Mouse (Mus musculus) Muller cell, postnatal 12 days (primary cell): Measurements from ENCODE around the gene Lrg1.

Experiments used
- DNase-seq: peaks from one replicate; pipeline ENCODE4 v3.0.0-alpha.2; 2015; ENCODE audit errors: inconsistent ontology term

Gene Lrg1

GRCm38 (mm10) chr17:56077523-56077922 lies 44.3 kb downstream of the Lrg1 start:
- no peak for DNase-seq

- peak; percentile 98 for DNase-seq
Observed at GRCm38 (mm10) chr17:56074827-56075208, 47.0 kb downstream of the Lrg1 start, which contains the start of gene Ubxn6. Gene Ubxn6, minus strand, starts transcription at chr17:56075028.

GRCm38 (mm10) chr17:56074097-56074826 lies 47.5 kb downstream of the Lrg1 start:
- DNase-seq = peak; percentile 96

- no peak for DNase-seq
Observed at GRCm38 (mm10) chr17:56072243-56072642, 49.6 kb downstream of the Lrg1 start.

GRCm38 (mm10) chr17:56071126-56071525 lies 50.7 kb downstream of the Lrg1 start:
- no peak for DNase-seq
